Mouse (Mus musculus): ENCODE results near the gene Sema6d.

- no peak for TF ChIP-seq POLR2A (IDR thresholded peaks at IDR 0.05; ENCODE audit: insufficient read depth, low read depth, low read length)
- TF ChIP-seq CTCF (IDR thresholded peaks at IDR 0.05), result no peak
- no peak for TF ChIP-seq EP300 (IDR thresholded peaks at IDR 0.05; ENCODE audit: insufficient read depth, low read depth, low read length)
Observed at GRCm38 (mm10) chr2:124354716-124355115, 264.9 kb downstream of the Sema6d start.
